Mouse (Mus musculus) intestine, embryonic 15.5 days (tissue): ENCODE results near the gene Palld. TPM values are rescaled to one million over a fixed set of nuclear protein-coding genes. Genes with fewer than 3 reads are reported as not detected.
A peak's percentile ranks its signal among the peaks of the same experiment; 100 is the strongest.

Experiments
- ATAC-seq: fragments of 200-750 bp; cut with Nextera tagmentation; 2 replicates; pipeline ENCODE4 v1.8.0; 2017; ENCODE audit warnings: moderate TSS enrichment, moderate library complexity
- H3K27ac ChIP-seq: fragments of 300-500 bp; sonication (generic); 2 replicates; pipeline ENCODE4 v1.5.1; 2015; ENCODE audit warnings: mild to moderate bottlenecking, inconsistent platforms
- H3K27me3 ChIP-seq: fragments of 300-500 bp; sonication (generic); replicated peaks from 2 replicates; pipeline ENCODE4 v1.6.1; 2015; ENCODE audit warnings: inconsistent platforms
- H3K36me3 ChIP-seq: fragments of 300-500 bp; sonication (generic); 2 replicates; pipeline ENCODE4 v1.6.1; 2015; ENCODE audit warnings: inconsistent platforms
- H3K4me1 ChIP-seq: fragments of 300-500 bp; sonication (generic); replicated peaks from 2 replicates; pipeline ENCODE4 v1.6.1; 2015; ENCODE audit warnings: inconsistent platforms
- H3K4me2 ChIP-seq: fragments of 300-500 bp; sonication (generic); replicated peaks from 2 replicates; pipeline ENCODE4 v1.6.1; 2015; ENCODE audit warnings: mild to moderate bottlenecking, inconsistent platforms
- H3K4me3 ChIP-seq: fragments of 300-500 bp; sonication (generic); replicated peaks from 2 replicates; pipeline ENCODE4 v1.5.1; 2015; ENCODE audit warnings: inconsistent platforms
- H3K9ac ChIP-seq: fragments of 300-500 bp; sonication (generic); 2 replicates; pipeline ENCODE4 v1.6.1; 2015; ENCODE audit warnings: inconsistent platforms
- H3K9me3 ChIP-seq: fragments of 300-500 bp; sonication (generic); 2 replicates; pipeline ENCODE4 v1.6.1; 2016; ENCODE audit warnings: inconsistent platforms
- WGBS: fragments of 180-500 bp; shearing (Covaris S2); methylation state at CpG from one replicate; pipeline ENCODE4 v1.1.7; 2015; 5-methylcytosine and 5-hydroxymethylcytosine counted together
- polyA plus RNA-seq: library from polyadenylated mRNA; unstranded; fragments of >200 nt; fragmentation: Nextera tagmentation; extraction: Ambion mirVana; gene quantifications from 2 replicates; pipeline ENCODE4 v1.2.1, GENCODE M21; 2015

Palld gene
- polyA plus RNA-seq, 1 experiment from 2014 or later = 81.9 TPM

GRCm38 (mm10) chr8:61908303-61909215 is 6.1 kb upstream of the Palld start:
- no peak overlapping the region for H3K4me3 ChIP-seq
- no peak overlapping the region for H3K9ac ChIP-seq
- peak; percentile 52; the same call in 1 of the 2 replicates for ATAC-seq
- no peaks in the 10 kb centered on the region for H3K27me3 ChIP-seq
- WGBS = 47% methylated on average over 13 of the region's 13 CpGs
- H3K9me3 ChIP-seq = no peaks in the 10 kb centered on the region
- H3K36me3 ChIP-seq = no peaks in the 10 kb centered on the region
- peak overlapping the region; percentile 26 for H3K4me2 ChIP-seq
- no peak overlapping the region for H3K27ac ChIP-seq
- 0 out of 2 replicates have a peak, but pooled peaks cover 5% of the 10 kb centered on the region for H3K4me1 ChIP-seq

DNA sequence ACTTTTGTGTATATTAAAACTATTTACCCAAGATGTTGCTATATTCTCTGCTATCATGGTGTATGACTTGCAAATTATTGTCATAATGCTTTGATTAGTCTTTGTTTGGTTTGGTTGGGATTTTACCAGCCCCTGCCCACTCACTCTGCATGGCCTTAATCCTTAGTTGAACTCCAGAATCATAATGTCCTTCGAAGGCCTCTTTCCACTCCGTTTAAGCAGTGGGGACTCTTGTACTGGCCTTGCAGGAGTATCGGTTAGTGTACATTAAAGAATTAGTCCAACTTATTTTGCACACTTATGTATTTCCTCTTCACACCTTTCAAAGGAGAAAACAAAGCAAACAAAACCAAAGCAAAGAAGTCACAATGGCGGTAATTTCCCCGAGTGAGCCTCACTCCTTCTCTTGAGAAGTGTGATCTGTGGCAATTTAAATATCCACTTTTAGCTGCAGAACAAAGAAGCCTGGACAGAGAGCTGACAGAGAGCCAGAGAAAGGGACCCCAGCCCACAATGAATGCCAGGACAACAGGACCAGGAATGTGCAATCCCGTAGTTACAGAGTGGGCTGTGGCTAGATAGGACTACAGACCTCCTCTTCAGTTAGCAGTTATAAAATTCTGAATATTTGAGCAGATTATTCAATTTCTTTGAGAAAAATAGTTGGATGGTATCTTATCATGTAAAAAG is 1.3 kb downstream of the Palld start:
- H3K36me3 ChIP-seq = no peaks in the 10 kb centered on the region
- H3K27me3 ChIP-seq = no peaks in the 10 kb centered on the region
- H3K27ac ChIP-seq = no peak overlapping the region
- no peaks in the 10 kb centered on the region for H3K4me1 ChIP-seq
- 72% methylated on average over 6 of the region's 6 CpGs for WGBS
- no peak for ATAC-seq
- H3K4me3 ChIP-seq = no peak overlapping the region
- H3K9ac ChIP-seq = no peak overlapping the region
- H3K4me2 ChIP-seq = no peak overlapping the region
- no peaks in the 10 kb centered on the region for H3K9me3 ChIP-seq

- Histone ChIP-seq H3K4me3 (no peak overlapping the region), H3K27ac (no peak overlapping the region), H3K4me1 (no peaks in the 10 kb centered on the region), H3K4me2 (no peak overlapping the region), H3K27me3 (no peaks in the 10 kb centered on the region), H3K36me3 (no peaks in the 10 kb centered on the region), H3K9ac (no peak overlapping the region), H3K9me3 (no peaks in the 10 kb centered on the region)
- 79% methylated on average over 1 of the region's 1 CpGs for WGBS
- no peak for ATAC-seq
Observed at GRCm38 (mm10) chr8:61897402-61897801, 5.1 kb downstream of the Palld start.

GRCm38 (mm10) chr8:61896742-61897141 is 5.7 kb downstream of the Palld start:
- no peaks in the 10 kb centered on the region for H3K27me3 ChIP-seq
- H3K27ac ChIP-seq = no peak overlapping the region
- no peak overlapping the region for H3K4me2 ChIP-seq
- ATAC-seq = no peak
- 87% methylated on average over 1 of the region's 1 CpGs for WGBS
- H3K9me3 ChIP-seq = no peaks in the 10 kb centered on the region
- no peaks in the 10 kb centered on the region for H3K36me3 ChIP-seq
- H3K4me1 ChIP-seq = no peaks in the 10 kb centered on the region
- H3K4me3 ChIP-seq = no peak overlapping the region
- no peak overlapping the region for H3K9ac ChIP-seq

DNA sequence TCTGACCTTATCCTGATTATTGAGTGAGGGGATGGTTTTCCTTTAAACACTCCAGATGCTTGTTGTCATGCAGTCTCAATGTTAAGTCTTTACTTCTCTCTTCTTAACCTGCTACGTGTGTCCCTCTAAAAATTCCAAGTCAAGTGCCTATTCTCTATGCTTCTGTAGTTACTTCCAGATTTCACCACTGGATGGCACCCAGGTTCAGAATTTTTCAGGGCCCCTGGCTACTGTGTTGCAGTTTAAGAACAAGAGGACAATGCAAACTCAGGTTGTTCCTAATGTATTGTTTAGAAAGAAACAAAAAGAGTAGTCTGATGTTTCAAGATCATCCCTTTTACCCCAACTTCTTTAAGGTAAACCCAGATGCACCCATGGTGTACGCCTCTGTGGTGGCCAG is 8.4 kb downstream of the Palld start:
- no peak overlapping the region for H3K4me2 ChIP-seq
- H3K4me3 ChIP-seq = no peak overlapping the region
- no peak overlapping the region for H3K27ac ChIP-seq
- no peaks in the 10 kb centered on the region for H3K36me3 ChIP-seq
- no peak overlapping the region for H3K9ac ChIP-seq
- H3K9me3 ChIP-seq = no peaks in the 10 kb centered on the region
- H3K27me3 ChIP-seq = no peaks in the 10 kb centered on the region
- no peaks in the 10 kb centered on the region for H3K4me1 ChIP-seq
- ATAC-seq = no peak
- WGBS = 48% methylated on average over 2 of the region's 2 CpGs

- H3K4me2 ChIP-seq = no peak overlapping the region
- 43% methylated on average over 7 of the region's 7 CpGs for WGBS
- no peak overlapping the region for H3K4me3 ChIP-seq
- no peaks in the 10 kb centered on the region for H3K27me3 ChIP-seq
- no peaks in the 10 kb centered on the region for H3K9me3 ChIP-seq
- ATAC-seq = no peak
- H3K9ac ChIP-seq = no peak overlapping the region
- H3K4me1 ChIP-seq = no peaks in the 10 kb centered on the region
- no peaks in the 10 kb centered on the region for H3K36me3 ChIP-seq
- H3K27ac ChIP-seq = no peak overlapping the region
Observed at GRCm38 (mm10) chr8:61877607-61878006, 24.9 kb downstream of the Palld start.

DNA sequence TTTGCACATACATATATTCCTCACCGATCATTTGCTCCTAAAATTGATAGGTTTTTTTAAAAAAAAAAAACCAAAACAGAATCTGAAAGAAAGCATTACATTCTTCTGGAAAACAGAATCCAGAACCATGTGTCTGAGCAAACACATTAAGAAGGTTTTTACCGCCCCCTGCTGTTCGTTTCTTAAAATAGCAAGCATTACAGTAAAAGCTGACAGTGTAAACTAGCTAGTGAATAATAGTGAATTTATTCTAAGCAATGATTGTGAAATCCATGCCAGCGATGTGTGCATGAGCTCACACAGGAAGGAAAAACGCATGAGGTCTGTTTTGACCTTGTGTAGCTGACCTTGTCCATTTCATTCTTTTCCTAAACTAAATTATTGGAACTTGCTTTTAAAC is 27.2 kb downstream of the Palld start:
- ATAC-seq = peak; percentile 67
- Histone ChIP-seq H3K4me3 (no peak overlapping the region), H3K9ac (no peak overlapping the region), H3K27me3 (no peaks in the 10 kb centered on the region), H3K27ac (no peak overlapping the region), H3K4me1 (no peaks in the 10 kb centered on the region), H3K9me3 (no peaks in the 10 kb centered on the region), H3K36me3 (no peaks in the 10 kb centered on the region), H3K4me2 (no peak overlapping the region)
- WGBS = 7% methylated on average over 5 of the region's 5 CpGs

DNA sequence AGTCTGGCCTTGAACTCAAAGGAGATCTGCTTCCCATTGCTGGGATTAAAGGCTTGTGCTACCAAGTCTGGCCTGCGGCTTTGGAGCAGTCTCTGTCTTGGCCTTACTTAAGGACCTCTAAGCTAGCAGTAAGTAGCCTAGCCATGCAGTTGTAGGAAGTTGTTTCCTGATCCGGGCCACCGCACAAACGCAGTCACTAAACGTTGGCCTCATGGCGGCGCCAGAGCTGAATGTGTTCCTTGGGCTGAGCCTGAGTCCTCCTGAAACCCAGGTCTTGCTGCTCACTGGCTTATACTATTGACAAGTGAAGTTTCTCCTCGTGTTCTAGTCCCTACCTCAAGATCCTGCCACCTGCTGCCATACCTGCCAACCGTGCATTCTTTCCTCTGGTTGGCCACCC is 28.5 kb downstream of the Palld start:
- Histone ChIP-seq H3K4me2 (no peak overlapping the region), H3K27ac (no peak overlapping the region), H3K4me1 (no peaks in the 10 kb centered on the region), H3K9me3 (no peaks in the 10 kb centered on the region), H3K36me3 (no peaks in the 10 kb centered on the region), H3K4me3 (no peak overlapping the region), H3K27me3 (no peaks in the 10 kb centered on the region), H3K9ac (no peak overlapping the region)
- WGBS = 60% methylated on average over 9 of the region's 9 CpGs
- ATAC-seq = no peak

DNA sequence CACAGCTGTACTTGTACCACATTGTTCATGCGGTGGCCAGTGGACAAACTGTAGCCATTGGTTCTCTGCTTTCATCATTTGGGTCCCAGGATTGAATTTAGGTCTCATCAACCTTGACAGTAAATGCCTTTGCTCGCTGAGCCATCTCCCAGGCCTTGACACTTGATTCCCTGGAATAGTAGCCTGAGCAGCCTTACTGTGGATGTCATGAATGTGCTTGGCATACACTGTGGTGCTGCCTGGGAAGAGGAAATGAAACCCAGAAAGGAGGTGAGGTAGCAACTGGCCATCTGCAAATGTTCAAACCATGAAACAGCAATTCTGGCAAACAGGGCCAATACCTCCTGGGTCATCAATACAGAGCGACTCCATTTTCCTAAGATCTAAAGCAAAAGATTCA is 34.0 kb downstream of the Palld start:
- no peak overlapping the region for H3K4me2 ChIP-seq
- WGBS = 86% methylated on average over 3 of the region's 3 CpGs

GRCm38 (mm10) chr8:61866920-61867319 is 35.6 kb downstream of the Palld start:
- H3K4me1 ChIP-seq = no peaks in the 10 kb centered on the region
- H3K36me3 ChIP-seq = no peaks in the 10 kb centered on the region
- no peak overlapping the region for H3K27ac ChIP-seq
- no peak overlapping the region for H3K9ac ChIP-seq
- H3K4me2 ChIP-seq = no peak overlapping the region
- no peak overlapping the region for H3K4me3 ChIP-seq
- WGBS = 100% methylated on average over 1 of the region's 1 CpGs
- no peaks in the 10 kb centered on the region for H3K9me3 ChIP-seq
- H3K27me3 ChIP-seq = no peaks in the 10 kb centered on the region
- no peak for ATAC-seq

More for the DNA sequence above, 34.0 kb downstream of the Palld start:
- H3K9me3 ChIP-seq = no peaks in the 10 kb centered on the region
- H3K9ac ChIP-seq = no peak overlapping the region
- no peak for ATAC-seq
- H3K4me1 ChIP-seq = no peaks in the 10 kb centered on the region
- no peaks in the 10 kb centered on the region for H3K36me3 ChIP-seq
- H3K27me3 ChIP-seq = no peaks in the 10 kb centered on the region
- H3K4me3 ChIP-seq = no peak overlapping the region
- H3K27ac ChIP-seq = no peak overlapping the region

DNA sequence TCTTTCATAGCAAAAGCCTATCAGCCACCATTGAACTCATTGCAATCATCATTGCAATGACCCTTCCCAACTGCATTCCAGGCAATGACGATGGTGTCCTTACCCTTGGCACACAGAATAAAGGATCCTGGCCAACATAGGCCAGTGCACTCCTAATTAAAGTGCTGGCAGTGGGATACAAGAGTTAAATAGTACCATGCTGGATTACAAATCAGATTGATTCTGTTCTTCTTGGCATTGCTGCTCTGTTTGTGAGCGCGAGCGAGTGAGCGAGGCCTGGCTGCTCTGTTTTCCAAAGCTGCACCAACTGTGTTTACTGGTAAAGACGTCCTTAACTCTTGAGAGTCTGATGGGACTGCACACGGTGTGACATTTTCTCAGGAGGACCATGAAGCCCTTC is 37.1 kb downstream of the Palld start:
- WGBS = 85% methylated on average over 7 of the region's 7 CpGs
- Histone ChIP-seq H3K9ac (no peak overlapping the region), H3K4me3 (no peak overlapping the region), H3K27me3 (no peaks in the 10 kb centered on the region), H3K9me3 (no peaks in the 10 kb centered on the region), H3K36me3 (no peaks in the 10 kb centered on the region), H3K4me2 (no peak overlapping the region), H3K27ac (no peak overlapping the region), H3K4me1 (no peaks in the 10 kb centered on the region)
- ATAC-seq = no peak

- WGBS = 80% methylated on average over 4 of the region's 4 CpGs
- Histone ChIP-seq H3K9me3 (no peaks in the 10 kb centered on the region), H3K4me3 (no peak overlapping the region), H3K36me3 (no peaks in the 10 kb centered on the region), H3K4me2 (no peak overlapping the region), H3K27me3 (no peaks in the 10 kb centered on the region), H3K4me1 (no peaks in the 10 kb centered on the region), H3K27ac (no peak overlapping the region), H3K9ac (no peak overlapping the region)
- ATAC-seq = no peak
Observed at GRCm38 (mm10) chr8:61851270-61851669, 51.2 kb downstream of the Palld start.
